In the genomic region with DNA sequence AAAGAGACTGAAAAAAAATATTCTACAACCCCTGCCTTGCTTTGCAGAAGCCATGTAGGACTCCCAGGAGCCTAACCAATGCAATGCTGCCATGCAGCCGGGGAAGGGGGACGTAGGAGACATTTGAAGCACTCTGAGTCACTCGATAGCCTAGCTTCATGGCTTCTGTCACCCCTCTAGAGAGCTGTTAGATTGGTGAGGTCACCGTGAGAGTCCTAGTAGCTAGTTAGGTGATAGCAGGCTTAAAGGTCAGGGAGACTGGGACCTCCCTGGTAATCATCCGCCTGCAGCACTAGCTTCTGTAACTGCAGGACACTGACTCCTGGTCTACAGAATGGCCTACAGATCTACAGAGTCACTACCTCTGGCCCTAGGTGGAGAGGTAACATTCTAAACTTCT, we compare ENCODE assay signal across 12 mouse cellular contexts.
"Had no signal": no experiment of that assay in that cellular context is flagged by ENCODE, and none has a peak within 500 bp of the region (broad histone marks: within the 10 kb centered on the region; RNA-seq: fewer than 3 reads in every experiment).

No protein-coding gene starts in this region.

- ATAC-seq: liver, postnatal 0 days; lung, postnatal 0 days had no signal

- H3K4me2 ChIP-seq: limb, embryonic 12.5 days; limb, embryonic 15.5 days; liver, embryonic 11.5 days; lung, embryonic 14.5 days had no signal

- H3K9ac ChIP-seq: limb, embryonic 12.5 days; limb, embryonic 15.5 days; liver, embryonic 14.5 days; liver, postnatal 0 days; lung, embryonic 14.5 days had no signal

- H3K9me3 ChIP-seq: limb, embryonic 15.5 days had no signal

- H3K36me3 ChIP-seq: limb, embryonic 12.5 days; limb, embryonic 15.5 days had no signal

- H3K27ac ChIP-seq: limb, embryonic 12.5 days; limb, embryonic 15.5 days; liver, embryonic 14.5 days; macrophage had no signal

- DNase-seq: kidney, postnatal 14 days; liver, postnatal 0 days; lung, embryonic 14.5 days; midbrain, embryonic 14.5 days; thymus, adult 18-20 months; thymus, postnatal 36 days had no signal

- H3K4me3 ChIP-seq: limb, embryonic 12.5 days; limb, embryonic 15.5 days had no signal

- H3K27me3 ChIP-seq: limb, embryonic 12.5 days; limb, embryonic 15.5 days had no signal
